Comparison of ENCODE assay signal across 24 mouse cellular contexts in genomic region chr12:4527027-4527426, GRCm38 (mm10). TPM values are rescaled to one million over a fixed set of nuclear protein-coding genes. Genes with fewer than 3 reads are reported as not detected.
DNase-seq lines count a peak whose midpoint lies in the region; ATAC-seq lines count a peak whose summit lies in the region.
"Had no signal": no experiment of that assay in that cellular context is flagged by ENCODE, and none has a peak within 500 bp of the region (broad histone marks: within the 10 kb centered on the region; RNA-seq: fewer than 3 reads in every experiment).

No protein-coding gene starts in this region.

- DNase-seq in adrenal gland, postnatal 14 days = peak; percentile 30
- DNase-seq in adrenal gland, postnatal 25 days = no peak
- DNase-seq in NIH3T3 (ENCODE audit: low read depth) = peak; percentile 20
- peak; percentile 47 for DNase-seq in lung, postnatal 36 days
- no peak for DNase-seq in cerebellum, postnatal 4 days (ENCODE audit: low spot score in 2 of 2)
- DNase-seq in right cerebral cortex, postnatal 25 days = no peak
- DNase-seq: cerebellum, adult 11 months; cerebellum, adult 9-10 months; cerebellum, postnatal 36 days; embryo, embryonic 11 days; gastrocnemius, adult 2 months; gastrocnemius, postnatal 36 days; kidney, adult 18-20 months; kidney, postnatal 36 days; liver, postnatal 0 days; retina, postnatal 1 day; right cerebral cortex, postnatal 14 days; spleen, adult 18-20 months; thymus, postnatal 25 days had no signal

- ATAC-seq in granulocyte monocyte progenitor cell, adult 5-6 weeks (replicated peaks; ENCODE audit: poor library complexity, severe bottlenecking) = peak; percentile 44
- ATAC-seq: forebrain, embryonic 16.5 days; hindbrain, embryonic 16.5 days; liver, embryonic 12.5 days; liver, postnatal 0 days; Patski had no signal

RNA-seq across cellular contexts. Expression of gene Ncoa1, which starts 50.0 kb away (rescaled TPM):
- total RNA-seq in adrenal gland, postnatal 14 days (2021) = 39.1 and 39.8 TPM in 2 replicates
- total RNA-seq in adrenal gland, postnatal 25 days (2021) = 48.0 and 52.2 TPM in 2 replicates
- total RNA-seq in granulocyte monocyte progenitor cell, adult 5-6 weeks (2014; fragmentation: Nextera tagmentation) = 14.5 and 15.6 TPM in 2 replicates
- total RNA-seq in granulocyte monocyte progenitor cell, adult 5-6 weeks (2017) = 10.1 and 16.9 TPM in 2 replicates

Comparison
In these comparisons a context has a peak if more than half of its experiments do, and no peak if none do; other contexts are left out.
1. DNase-seq: peak in adrenal gland, postnatal 14 days (single experiment), NIH3T3 (single experiment) and lung, postnatal 36 days (single experiment); none in adrenal gland, postnatal 25 days (single experiment), cerebellum, postnatal 4 days (0 of 2) and right cerebral cortex, postnatal 25 days (single experiment).